Mouse (Mus musculus): Measurements from ENCODE around the gene Gm20388. TPM values are rescaled to one million over a fixed set of nuclear protein-coding genes. Genes with fewer than 3 reads are reported as not detected.
A peak's percentile ranks its signal among the peaks of the same experiment; 100 is the strongest.

Gm20388 gene
- total RNA-seq, 2 experiments from 2014 or later = 10.3 to 10.6 TPM

GRCm38 (mm10) chr8:121731471-121732333 is 1821.1 kb downstream of the Gm20388 start:
- DNase-seq (ENCODE audit: low spot score in 2 of 2) = peak; percentile 77 to 82
- intact Hi-C loops (cut with DNase I) = loop anchor here (5.0 kb wide), 4 partner anchors 36 to 96 kb away; partner anchors contain the start of genes Klhdc4 and Zcchc14

GRCm38 (mm10) chr8:121732334-121732665 is 1821.7 kb downstream of the Gm20388 start:
- intact Hi-C loops (cut with DNase I) = loop anchor here (5.0 kb wide), 4 partner anchors 35 to 95 kb away; partner anchors contain the start of genes Klhdc4 and Zcchc14
- no peak for DNase-seq (ENCODE audit: low spot score in 2 of 2)

- peak; percentile 81 to 84 for DNase-seq (ENCODE audit: low spot score in 2 of 2)
- intact Hi-C loops (cut with DNase I) = loop anchor here (5.0 kb wide), 4 partner anchors 33 to 93 kb away; partner anchors contain the start of genes Klhdc4 and Zcchc14
These were observed 1823.6 kb downstream of the Gm20388 start for GRCm38 (mm10) chr8:121734262-121734661.

- intact Hi-C loops (cut with DNase I) = no loop called here
- no peak for DNase-seq (ENCODE audit: low spot score in 2 of 2)
These were observed 1825.6 kb downstream of the Gm20388 start for GRCm38 (mm10) chr8:121736236-121736635.

- DNase-seq (ENCODE audit: low spot score in 2 of 2) = peak in 1 of 2 experiments; percentile 45
These were observed 1830.1 kb downstream of the Gm20388 start for GRCm38 (mm10) chr8:121740721-121741120.

GRCm38 (mm10) chr8:121749501-121749900 is 1838.9 kb downstream of the Gm20388 start:
- DNase-seq (ENCODE audit: low spot score in 2 of 2) = no peak
- intact Hi-C loops (cut with DNase I) = no loop called here

More at GRCm38 (mm10) chr8:121740721-121741120, 1830.1 kb downstream of the Gm20388 start:
- intact Hi-C loops (cut with DNase I) = no loop called here

- intact Hi-C loops (cut with DNase I) = no loop called here
- DNase-seq (ENCODE audit: low spot score in 2 of 2) = no peak
These were observed 1839.9 kb downstream of the Gm20388 start for GRCm38 (mm10) chr8:121750512-121750911.

GRCm38 (mm10) chr8:121751407-121751806 is 1840.8 kb downstream of the Gm20388 start:
- intact Hi-C loops (cut with DNase I) = no loop called here
- no peak for DNase-seq (ENCODE audit: low spot score in 2 of 2)

GRCm38 (mm10) chr8:121758470-121758869 is 1847.8 kb downstream of the Gm20388 start:
- peak in 1 of 2 experiments; percentile 53 for DNase-seq (ENCODE audit: low spot score in 2 of 2)
- intact Hi-C loops (cut with DNase I) = no loop called here

GRCm38 (mm10) chr8:121760484-121760883 is 1849.8 kb downstream of the Gm20388 start:
- no peak for DNase-seq (ENCODE audit: low spot score in 2 of 2)
- intact Hi-C loops (cut with DNase I) = no loop called here

- intact Hi-C loops (cut with DNase I) = no loop called here
- DNase-seq (ENCODE audit: low spot score in 2 of 2) = no peak
These were observed 1850.8 kb downstream of the Gm20388 start for GRCm38 (mm10) chr8:121761480-121761879.

GRCm38 (mm10) chr8:121762999-121763699 is 1852.5 kb downstream of the Gm20388 start:
- DNase-seq (ENCODE audit: low spot score in 2 of 2) = no peak

GRCm38 (mm10) chr8:121763700-121764013 is 1853.0 kb downstream of the Gm20388 start:
- intact Hi-C loops (cut with DNase I) = no loop called here
- no peak for DNase-seq (ENCODE audit: low spot score in 2 of 2)

More at GRCm38 (mm10) chr8:121762999-121763699, 1852.5 kb downstream of the Gm20388 start:
- intact Hi-C loops (cut with DNase I) = no loop called here

GRCm38 (mm10) chr8:121765594-121766138 is 1855.0 kb downstream of the Gm20388 start:
- intact Hi-C loops (cut with DNase I) = loop anchor here (5.0 kb wide), 1 partner anchor 33 kb away; no protein-coding TSS in a partner anchor
- DNase-seq (ENCODE audit: low spot score in 2 of 2) = peak in 1 of 2 experiments; percentile 58

GRCm38 (mm10) chr8:121769095-121769494 is 1858.5 kb downstream of the Gm20388 start:
- no peak for DNase-seq (ENCODE audit: low spot score in 2 of 2)
- intact Hi-C loops (cut with DNase I) = loop anchor here (5.0 kb wide), 1 partner anchor 37 kb away; no protein-coding TSS in a partner anchor

GRCm38 (mm10) chr8:121769621-121770020 is 1859.0 kb downstream of the Gm20388 start:
- DNase-seq (ENCODE audit: low spot score in 2 of 2) = no peak
- intact Hi-C loops (cut with DNase I) = loop anchor here (5.0 kb wide), 1 partner anchor 37 kb away; no protein-coding TSS in a partner anchor

- intact Hi-C loops (cut with DNase I) = no loop called here
These were observed 1860.5 kb downstream of the Gm20388 start for GRCm38 (mm10) chr8:121770845-121771752.

GRCm38 (mm10) chr8:121773876-121774275 is 1863.2 kb downstream of the Gm20388 start:
- intact Hi-C loops (cut with DNase I) = no loop called here
- no peak for DNase-seq (ENCODE audit: low spot score in 2 of 2)

More at GRCm38 (mm10) chr8:121770845-121771752, 1860.5 kb downstream of the Gm20388 start:
- DNase-seq (ENCODE audit: low spot score in 2 of 2) = peak in 1 of 2 experiments; percentile 49

GRCm38 (mm10) chr8:121782493-121782892 is 1871.9 kb downstream of the Gm20388 start:
- intact Hi-C loops (cut with DNase I) = no loop called here
- DNase-seq (ENCODE audit: low spot score in 2 of 2) = no peak
